Mouse (Mus musculus) right cerebral cortex, postnatal 14 days (tissue): ENCODE measurements around the gene Tctex1d4.

Source experiments
- DNase-seq: peaks from one replicate; pipeline ENCODE4 v3.0.0; 2022

Gene Tctex1d4

DNA sequence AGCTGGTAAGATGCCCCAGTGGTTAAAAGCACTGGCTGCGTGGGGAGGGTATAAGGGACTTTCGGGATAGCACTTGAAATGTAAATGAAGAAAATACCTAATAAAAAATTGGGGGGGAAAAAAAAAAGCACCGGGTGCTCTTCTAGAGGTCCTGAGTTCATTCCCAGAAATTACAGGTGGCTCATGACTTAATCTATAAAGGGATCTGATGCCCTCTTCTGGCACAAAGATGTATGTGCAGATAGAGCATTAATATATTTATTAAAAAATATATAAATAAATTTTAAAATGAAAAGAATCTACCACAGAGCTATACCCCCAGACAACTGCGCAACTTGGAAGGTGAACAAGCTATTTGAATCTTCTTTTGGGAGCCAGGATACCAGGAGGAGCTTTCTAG is 14.0 kb downstream of the Tctex1d4 start:
- no peak for DNase-seq

DNA sequence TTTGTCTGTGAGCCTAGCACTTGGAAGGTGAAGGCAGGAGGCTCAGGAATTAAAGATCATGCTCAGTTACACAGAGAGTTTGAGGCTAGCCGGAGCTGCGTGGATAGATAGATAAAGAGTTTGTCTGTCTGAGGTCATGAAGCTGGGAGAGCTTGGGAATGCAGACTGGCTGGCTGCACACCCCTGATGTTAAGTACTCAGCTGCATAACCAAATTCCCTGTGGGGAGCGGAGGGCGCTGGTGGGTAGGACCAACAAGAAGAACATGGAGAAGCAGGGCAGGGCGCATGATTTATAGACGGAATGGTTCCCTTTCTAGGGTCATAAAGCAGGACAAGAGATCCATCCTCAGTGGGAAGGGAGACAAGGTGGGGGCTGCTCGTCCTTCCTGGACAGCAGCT is 16.4 kb downstream of the Tctex1d4 start:
- DNase-seq, result no peak

DNA sequence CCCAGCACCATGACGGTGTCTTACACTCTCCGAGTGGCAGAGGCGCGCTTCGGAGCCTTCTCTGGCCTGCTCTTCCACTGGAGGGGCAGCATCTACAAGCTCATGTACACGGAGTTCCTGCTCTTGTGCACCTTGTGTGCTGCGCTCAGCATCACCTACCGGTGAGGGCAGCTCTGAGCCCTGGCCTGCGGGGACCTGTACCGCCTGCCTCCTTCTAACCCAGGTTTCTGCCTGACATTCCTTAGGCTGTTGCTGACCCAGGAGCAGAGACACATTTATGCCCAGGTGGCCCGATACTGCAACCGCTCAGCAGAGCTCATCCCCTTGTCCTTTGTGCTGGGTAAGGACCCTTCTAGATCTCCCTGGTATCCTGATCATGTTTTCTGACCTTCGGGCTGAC is 18.7 kb downstream of the Tctex1d4 start:
- no peak for DNase-seq

DNA sequence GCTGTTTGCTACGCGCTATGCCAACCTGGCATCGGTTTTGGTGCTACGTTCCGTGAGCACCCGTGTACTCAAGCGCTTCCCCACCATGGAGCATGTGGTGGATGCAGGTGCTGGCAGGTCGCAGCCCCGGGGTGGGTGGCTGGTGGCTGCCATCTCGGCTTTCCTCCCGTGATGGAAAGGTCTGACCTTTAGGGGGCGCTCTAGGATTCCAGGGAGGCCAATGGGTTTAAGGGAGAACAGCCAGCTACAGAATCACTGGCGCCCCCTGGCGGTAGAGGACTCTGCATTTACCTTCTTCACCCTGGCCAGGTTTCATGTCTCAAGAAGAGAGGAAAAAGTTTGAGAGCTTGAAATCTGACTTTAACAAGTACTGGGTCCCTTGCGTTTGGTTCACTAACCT is 19.6 kb downstream of the Tctex1d4 start:
- DNase-seq, result peak; percentile 83

DNA sequence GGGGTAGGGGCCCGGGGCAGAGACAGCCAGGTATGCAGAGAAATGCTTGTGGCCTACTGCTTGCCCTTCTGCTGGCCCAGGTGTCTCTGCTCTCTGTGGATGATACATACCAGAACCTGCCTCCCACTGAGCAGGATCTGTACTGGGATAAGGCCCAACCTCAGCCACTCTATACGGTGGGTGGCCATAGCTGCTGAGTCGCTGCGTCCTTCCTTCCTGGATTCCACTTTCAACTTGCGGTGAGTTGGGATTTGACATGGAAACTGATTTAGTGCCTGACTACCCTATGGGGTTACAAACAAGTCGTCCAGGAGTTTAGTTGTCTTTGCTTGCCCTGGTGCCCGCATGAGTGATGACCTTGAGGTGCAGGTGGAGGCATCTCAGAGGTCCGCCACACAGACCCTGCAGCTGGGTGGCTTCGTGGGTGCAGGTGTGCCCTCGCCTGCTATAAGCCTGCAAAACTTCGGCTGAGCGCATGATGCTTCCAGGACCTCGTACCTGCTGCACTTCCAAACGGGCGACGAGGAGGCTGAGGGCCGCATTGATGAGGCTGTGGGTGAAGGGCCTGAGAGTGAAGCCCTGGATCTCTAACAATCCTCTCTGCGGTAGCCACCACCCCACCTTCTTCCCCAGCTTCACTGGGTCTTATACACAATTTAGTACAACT is 21.6 kb downstream of the Tctex1d4 start:
- no peak for DNase-seq

DNA sequence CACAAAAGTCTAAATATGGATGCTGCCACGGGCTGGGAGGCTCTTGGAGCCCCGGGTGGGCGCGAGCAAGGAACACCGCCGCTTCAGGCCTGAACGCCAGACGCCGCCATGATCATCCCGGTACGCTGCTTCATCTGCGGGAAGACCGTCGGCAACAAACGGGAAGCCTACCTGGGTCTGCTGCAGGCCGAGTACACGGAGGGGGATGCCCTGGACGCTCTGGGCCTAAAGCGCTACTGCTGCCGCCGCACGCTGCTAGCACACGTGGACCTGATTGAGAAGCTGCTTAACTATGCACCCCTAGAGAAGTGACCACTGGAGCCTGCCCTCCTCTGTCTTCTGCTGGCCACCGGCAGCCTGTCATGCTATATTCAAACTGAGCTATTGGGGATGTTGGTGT is 22.2 kb downstream of the Tctex1d4 start:
- no peak for DNase-seq

DNA sequence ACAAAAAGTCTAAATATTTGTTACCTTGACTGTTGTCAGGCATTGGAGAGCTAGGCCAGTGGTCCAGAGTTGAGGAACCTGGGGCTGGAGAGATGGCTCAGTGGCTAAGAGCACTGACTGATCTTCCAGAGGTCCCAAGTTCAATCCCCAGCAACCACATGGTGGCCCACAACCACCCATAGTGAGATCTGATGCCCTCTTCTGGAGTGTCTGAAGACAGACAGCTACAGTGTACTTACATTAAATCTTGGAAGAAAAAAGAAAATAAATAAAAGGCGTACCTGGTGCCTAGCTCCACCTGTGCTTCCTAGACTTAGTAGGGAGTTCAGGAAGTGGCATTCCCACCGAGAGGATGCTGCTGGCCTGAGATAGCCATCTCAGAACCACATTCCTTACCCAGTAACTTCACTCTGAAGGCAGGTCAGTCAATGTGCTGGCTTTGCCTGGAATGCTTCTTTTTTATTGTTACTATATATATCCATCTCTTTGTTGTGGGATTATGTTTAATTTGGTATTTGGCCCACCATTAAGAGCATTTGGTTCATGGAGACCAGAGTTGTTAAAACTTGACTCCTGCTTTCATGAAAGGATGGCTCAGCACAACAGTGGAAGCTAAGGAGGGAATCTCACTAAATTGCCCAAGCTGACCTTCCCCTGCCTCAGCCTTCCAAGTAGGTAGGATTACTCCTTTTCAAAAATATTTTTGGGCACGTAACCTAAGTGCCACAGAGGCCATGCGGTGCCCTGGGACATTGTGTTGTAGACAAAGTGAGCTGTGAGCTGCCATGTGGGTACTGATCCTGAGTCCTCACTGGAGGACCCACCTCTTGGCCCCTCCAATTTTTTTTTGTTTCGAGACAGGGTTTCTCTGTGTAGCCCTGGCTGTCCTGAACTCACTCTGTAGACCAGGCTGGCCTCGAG is 23.0 kb downstream of the Tctex1d4 start:
- DNase-seq, result no peak

DNA sequence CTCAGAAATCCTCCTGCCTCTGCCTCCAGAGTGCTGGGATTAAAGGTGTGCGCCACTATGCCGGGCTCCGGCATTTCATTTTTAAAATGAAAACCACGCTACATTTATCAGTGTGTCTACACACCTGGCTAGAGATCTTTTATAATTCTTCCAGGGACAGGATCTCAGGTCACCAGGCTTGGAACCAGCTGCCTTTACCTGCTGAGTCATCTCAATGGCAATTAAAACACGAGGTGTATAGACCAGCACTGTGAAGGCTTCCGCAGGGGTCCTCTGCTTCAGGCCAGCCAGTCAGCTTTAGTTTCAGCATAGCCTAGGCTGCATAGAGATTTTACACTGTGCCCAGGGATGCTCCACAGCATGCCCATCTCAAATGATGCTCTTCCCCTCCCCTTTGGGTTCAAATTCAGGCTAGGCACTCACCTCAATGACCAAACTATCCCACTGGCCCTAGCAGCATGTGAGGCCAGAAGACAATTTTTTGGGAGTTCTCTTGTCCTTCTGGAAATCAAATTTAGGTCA is 23.7 kb downstream of the Tctex1d4 start:
- DNase-seq, result no peak

DNA sequence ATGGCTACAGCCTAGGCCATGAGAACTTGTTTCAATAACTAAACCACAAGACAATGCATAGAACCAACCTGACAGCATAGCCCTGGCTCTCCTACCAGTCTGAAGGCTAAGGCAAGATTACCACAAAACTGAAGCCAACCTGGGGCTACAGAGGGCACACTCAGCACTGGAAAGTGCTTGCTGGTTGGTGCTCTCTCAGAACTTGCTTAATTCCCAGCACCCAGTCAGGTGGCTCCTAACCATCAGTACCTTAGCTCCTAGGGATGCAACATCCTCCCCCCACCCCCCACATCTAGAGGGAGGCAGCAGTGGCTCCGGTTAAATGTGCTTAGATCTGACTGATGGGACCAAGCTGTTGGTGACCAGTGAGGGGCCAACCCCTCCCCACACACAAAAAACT is 24.8 kb downstream of the Tctex1d4 start:
- DNase-seq, result no peak

DNA sequence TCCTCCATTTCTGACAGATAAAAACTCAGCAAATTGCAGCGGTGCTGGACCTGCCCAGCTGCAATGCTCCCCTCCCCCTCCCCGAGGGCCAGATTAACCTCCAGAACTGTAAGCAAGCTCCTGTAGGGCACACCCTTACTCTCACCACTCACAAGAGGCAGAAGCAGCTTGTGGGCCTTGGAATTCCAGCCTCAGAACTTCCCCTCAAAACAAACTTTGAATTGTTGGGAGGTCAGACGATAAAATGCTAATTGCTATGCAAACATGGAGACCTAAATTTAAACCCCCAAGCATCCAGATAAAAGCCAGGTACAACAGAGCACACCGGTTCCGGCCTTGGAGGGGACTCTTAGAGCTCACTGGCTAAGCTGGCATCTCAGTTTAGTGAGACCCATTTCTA is 26.1 kb downstream of the Tctex1d4 start:
- DNase-seq, result no peak

DNA sequence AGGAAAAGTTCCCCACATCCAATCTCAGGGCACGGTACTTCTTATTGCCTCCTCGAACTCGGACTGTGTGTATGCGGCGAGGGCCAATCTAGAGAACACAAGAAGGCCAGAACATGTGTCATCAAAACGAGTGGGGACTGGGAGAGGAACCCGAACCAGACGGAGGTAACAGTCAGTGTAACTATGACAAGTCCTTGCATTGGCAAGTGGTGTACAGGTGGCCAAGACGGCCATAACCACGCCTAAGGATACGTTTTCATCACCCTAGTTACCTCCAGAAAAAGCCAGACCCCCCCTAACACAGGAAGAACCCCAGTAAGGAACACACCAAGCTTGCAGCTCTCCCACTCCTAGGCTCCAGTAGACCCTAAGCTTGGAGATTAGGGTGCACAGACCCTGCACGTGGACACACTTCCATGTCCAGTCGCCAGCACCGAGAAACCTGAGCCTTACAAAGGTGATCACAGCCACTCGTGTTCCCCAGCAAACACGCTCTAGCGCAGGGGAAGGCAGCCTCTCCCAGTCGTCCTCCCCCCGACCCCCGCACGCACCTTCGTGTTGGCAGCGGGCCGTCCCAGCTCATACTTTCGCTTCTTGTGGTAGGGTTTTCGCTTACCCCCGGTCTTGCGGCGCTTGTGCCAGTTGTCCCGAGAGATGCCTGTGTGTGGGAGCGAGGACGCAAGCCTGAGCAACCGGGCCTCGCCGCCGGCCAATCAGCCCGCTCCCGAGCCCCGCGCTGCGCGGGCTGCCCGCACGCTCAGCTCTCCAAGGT is 28.6 kb downstream of the Tctex1d4 start:
- DNase-seq, result no peak

DNA sequence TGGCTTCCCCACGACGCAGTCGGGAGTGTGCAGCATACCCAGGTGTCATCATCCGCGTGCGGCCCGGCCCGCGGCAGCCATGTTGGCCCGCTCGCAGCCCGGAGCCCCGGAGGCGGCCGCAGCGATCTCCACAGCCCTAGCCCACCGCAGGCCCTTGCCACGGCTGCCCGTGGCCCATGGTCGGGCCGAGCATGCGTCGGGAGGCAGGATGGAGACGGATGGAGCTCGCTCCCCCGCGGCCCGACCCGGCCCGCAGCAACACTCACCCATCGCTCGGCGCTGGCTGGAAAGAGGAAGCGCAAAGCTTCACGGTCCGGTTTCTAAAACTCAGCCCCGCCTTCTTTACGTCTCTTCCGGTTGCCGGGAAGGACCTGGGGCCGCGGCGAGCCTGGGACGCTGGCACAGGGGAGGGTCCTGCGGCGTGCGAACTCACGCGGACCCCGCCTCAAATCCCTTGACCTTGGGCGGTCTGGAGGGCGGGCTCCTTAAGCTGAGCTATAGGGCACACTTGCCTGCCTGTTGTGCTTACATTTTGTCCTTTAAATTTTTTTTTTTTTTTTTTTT is 29.3 kb downstream of the Tctex1d4 start, which contains the start of gene Rps8:
TSS of gene Rps8 (minus strand) at position 452 of the 564 bp plus-strand sequence.
- DNase-seq, result peak; percentile 81

DNA sequence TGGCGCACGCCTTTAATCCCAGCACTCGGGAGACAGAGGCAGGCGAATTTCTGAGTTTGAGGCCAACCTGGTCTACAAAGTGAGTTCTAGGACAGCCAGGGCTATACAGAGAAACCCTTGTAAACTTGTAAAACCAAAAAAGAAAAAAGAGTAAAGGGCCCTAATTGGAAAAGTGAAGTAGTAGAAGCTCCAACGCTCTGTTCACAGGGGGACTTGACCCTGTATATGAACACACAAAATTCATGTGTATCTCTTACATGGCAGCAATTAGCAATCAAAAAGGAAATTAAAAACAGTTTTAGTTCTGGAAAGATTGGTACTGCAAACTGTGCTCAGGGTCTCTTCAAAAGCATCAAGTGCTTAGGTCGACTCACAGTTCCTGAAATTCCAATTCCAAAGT is 29.8 kb downstream of the Tctex1d4 start:
- no peak for DNase-seq

DNA sequence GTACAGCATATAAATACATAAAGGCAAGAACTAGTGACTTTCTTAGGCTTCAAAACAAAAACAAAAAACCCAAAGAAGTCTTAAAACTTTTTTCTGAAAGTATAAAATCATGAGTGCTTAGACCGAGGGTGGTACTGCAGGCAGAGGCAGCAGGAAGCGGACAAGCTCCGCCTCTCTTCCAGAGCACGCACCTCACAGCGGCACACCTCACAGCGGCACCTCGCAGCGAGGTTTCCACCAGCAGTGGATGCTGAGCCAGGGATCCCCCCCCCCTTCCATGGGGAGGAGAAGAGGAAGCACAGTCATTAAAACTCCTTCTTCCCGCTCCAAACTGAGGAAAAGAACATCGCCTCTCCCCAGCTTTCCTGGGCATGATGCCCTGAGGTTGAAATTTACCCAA is 33.1 kb downstream of the Tctex1d4 start:
- DNase-seq, result no peak

DNA sequence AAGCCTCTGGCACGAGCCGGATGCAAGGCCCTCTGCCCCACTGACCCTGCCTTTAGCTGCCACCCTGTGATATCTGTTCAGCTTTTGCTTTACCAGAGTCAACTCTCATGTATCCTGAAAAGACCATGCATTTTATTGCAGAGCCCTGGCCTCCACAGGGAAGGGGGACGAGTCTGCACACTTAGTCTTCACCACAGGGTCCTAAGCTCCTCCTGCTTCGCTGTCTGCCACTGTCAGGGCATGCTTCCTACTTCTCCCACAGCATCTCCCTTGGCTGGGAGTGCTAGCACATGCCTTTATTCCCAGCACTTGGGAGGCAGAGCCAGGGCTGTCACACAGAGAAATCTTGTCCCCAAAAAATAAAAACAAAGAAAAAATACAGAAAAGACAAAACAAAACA is 34.6 kb downstream of the Tctex1d4 start:
- DNase-seq, result no peak

DNA sequence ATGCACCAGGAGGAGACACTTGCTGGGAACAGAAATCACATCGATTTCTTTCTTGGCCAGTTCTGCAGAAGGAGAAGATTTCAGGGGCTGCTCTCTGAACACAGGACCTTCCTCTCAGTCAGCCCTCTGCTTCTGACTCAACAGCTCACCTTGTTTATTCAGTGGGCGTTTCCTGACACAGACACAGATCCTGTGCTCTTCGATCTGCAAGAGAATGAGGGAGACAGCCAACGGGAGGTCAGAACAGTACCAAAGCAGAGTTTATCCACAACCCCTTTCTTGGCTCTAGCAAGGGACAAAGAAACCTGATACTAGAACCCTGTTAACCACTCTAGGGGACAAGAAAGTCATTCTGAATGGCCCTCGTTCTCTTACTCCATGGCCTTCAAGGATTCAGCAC is 43.3 kb downstream of the Tctex1d4 start:
- no peak for DNase-seq
